Mouse (Mus musculus) midbrain, embryonic 16.5 days (tissue): Measurements from ENCODE around the gene Kifc5b. TPM values are rescaled to one million over a fixed set of nuclear protein-coding genes. Genes with fewer than 3 reads are reported as not detected.

Experiments
- ATAC-seq: fragments of 200-750 bp; cut with Nextera tagmentation; 2 replicates; pipeline ENCODE4 v1.8.0; 2017; ENCODE audit warnings: moderate TSS enrichment
- H3K27ac ChIP-seq: fragments of 300-500 bp; sonication (generic); 2 replicates; pipeline ENCODE4 v1.5.1; 2014; ENCODE audit warnings: mild to moderate bottlenecking, low read length, mixed read lengths
- H3K27me3 ChIP-seq: fragments of 300-500 bp; sonication (generic); 2 replicates; pipeline ENCODE4 v1.6.1; 2014; ENCODE audit warnings: low read depth, low read length, mixed read lengths; ENCODE audit not compliant: control insufficient read depth, insufficient read depth
- H3K36me3 ChIP-seq: fragments of 300-500 bp; sonication (generic); 2 replicates; pipeline ENCODE4 v1.6.1; 2014; ENCODE audit warnings: mild to moderate bottlenecking, low read length, moderate library complexity, mixed read lengths; ENCODE audit not compliant: control insufficient read depth, insufficient read depth
- H3K4me1 ChIP-seq: fragments of 300-500 bp; sonication (generic); 2 replicates; pipeline ENCODE4 v1.6.1; 2014; ENCODE audit warnings: mild to moderate bottlenecking, low read length, mixed read lengths; ENCODE audit not compliant: control insufficient read depth, insufficient read depth
- H3K4me2 ChIP-seq: fragments of 300-500 bp; sonication (generic); 2 replicates; pipeline ENCODE4 v1.6.1; 2014; ENCODE audit warnings: mild to moderate bottlenecking, low read length, mixed read lengths
- H3K4me3 ChIP-seq: fragments of 300-500 bp; sonication (generic); 2 replicates; pipeline ENCODE4 v1.5.1; 2014; ENCODE audit warnings: low read depth, mild to moderate bottlenecking, low read length, moderate library complexity, mixed read lengths
- H3K9ac ChIP-seq: fragments of 300-500 bp; sonication (generic); 2 replicates; pipeline ENCODE4 v1.6.1; 2014; ENCODE audit warnings: low read depth, low read length, mixed read lengths
- H3K9me3 ChIP-seq: fragments of 300-500 bp; sonication (generic); replicated peaks from 2 replicates; pipeline ENCODE4 v1.6.1; 2014; ENCODE audit warnings: mild to moderate bottlenecking, low read length, mixed read lengths; ENCODE audit not compliant: control insufficient read depth, poor library complexity, severe bottlenecking
- WGBS: fragments of 180-500 bp; shearing (Covaris S2); extraction: QIAGEN DNeasy Blood & Tissue Kit; methylation state at CpG from one replicate; pipeline ENCODE4 v1.1.7; 2014; 5-methylcytosine and 5-hydroxymethylcytosine counted together
- microRNA-seq: library from miRNA; unstranded; fragments of <30 nt; microRNA quantifications from one replicate; pipeline ENCODE4, GENCODE M21; 2017
- polyA plus RNA-seq: library from polyadenylated mRNA; unstranded; fragments of >200 nt; fragmentation: Nextera tagmentation; extraction: Ambion mirVana; gene quantifications from 2 replicates; pipeline ENCODE4 v1.2.1, GENCODE M21; 2015

Gene Kifc5b
- polyA plus RNA-seq, 1 experiment from 2014 or later = 2.3 TPM

GRCm38 (mm10) chr17:26981050-26981449 is 64.2 kb downstream of the Kifc5b start:
- WGBS = 79% methylated on average over 2 of the region's 2 CpGs
- peaks cover 17% of the 10 kb centered on the region for H3K36me3 ChIP-seq

More at GRCm38 (mm10) chr17:26981050-26981449, 64.2 kb downstream of the Kifc5b start:
- Histone ChIP-seq H3K27me3 (no peaks in the 10 kb centered on the region), H3K27ac (no peak overlapping the region), H3K9ac (no peak overlapping the region), H3K4me1 (peaks cover 7% of the 10 kb centered on the region), H3K4me2 (no peak overlapping the region), H3K4me3 (no peak overlapping the region), H3K9me3 (no peaks in the 10 kb centered on the region)
- no peak for ATAC-seq

Small RNAs within 50 kb of the gene (microRNA-seq; reads per million reads assigned to microRNA genes)
- gene Gm27775 (not detected), gene Mir3083 (1.2 reads per million), gene Mir6968 (0.86 reads per million)

Other genes starting within 250 kb of the Kifc5b start
- gene Crebrf, start 201.4 kb upstream of the Kifc5b start, polyA plus RNA-seq = 9.7 and 11.0 TPM in 2 replicates
- 62.3 and 64.2 TPM in 2 replicates for gene Bnip1, start 136.0 kb upstream of the Kifc5b start, polyA plus RNA-seq
- not detected in 2 replicates for gene Nkx2-5, start 72.1 kb upstream of the Kifc5b start, polyA plus RNA-seq
- 24.5 and 28.0 TPM in 2 replicates for gene Phf1, start 16.0 kb downstream of the Kifc5b start, polyA plus RNA-seq
- gene Cuta, start 22.5 kb downstream of the Kifc5b start, polyA plus RNA-seq = 130 TPM in 2 replicates
- 4.3 and 4.6 TPM in 2 replicates for gene Syngap1, start 24.2 kb downstream of the Kifc5b start, polyA plus RNA-seq
- 13.8 and 15.9 TPM in 2 replicates for gene Zbtb9, start 56.1 kb downstream of the Kifc5b start, polyA plus RNA-seq
- gene Bak1, start 111.9 kb downstream of the Kifc5b start, polyA plus RNA-seq = 2.9 and 3.7 TPM in 2 replicates
- gene Itpr3, start 140.2 kb downstream of the Kifc5b start, polyA plus RNA-seq = 0.70 and 0.73 TPM in 2 replicates
- gene Uqcc2, start 216.8 kb downstream of the Kifc5b start, polyA plus RNA-seq = 360 and 384 TPM in 2 replicates